Mouse (Mus musculus) stomach, embryonic 15.5 days (tissue): Measurements from ENCODE around the gene Stom. TPM values are rescaled to one million over a fixed set of nuclear protein-coding genes. Genes with fewer than 3 reads are reported as not detected.

Source experiments
- ATAC-seq: fragments of 200-750 bp; cut with Nextera tagmentation; 2 replicates; pipeline ENCODE4 v1.8.0; 2017; ENCODE audit warnings: low read depth, moderate number of reproducible peaks, moderate TSS enrichment; ENCODE audit not compliant: insufficient read depth, low FRiP score
- H3K27ac ChIP-seq: fragments of 300-500 bp; sonication (generic); 2 replicates; pipeline ENCODE4 v1.5.1; 2015; ENCODE audit warnings: mild to moderate bottlenecking, inconsistent platforms
- H3K27me3 ChIP-seq: fragments of 300-500 bp; sonication (generic); replicated peaks from 2 replicates; pipeline ENCODE4 v1.6.1; 2015; ENCODE audit warnings: inconsistent platforms
- H3K36me3 ChIP-seq: fragments of 300-500 bp; sonication (generic); 2 replicates; pipeline ENCODE4 v1.6.1; 2015; ENCODE audit warnings: inconsistent platforms
- H3K4me1 ChIP-seq: fragments of 300-500 bp; sonication (generic); 2 replicates; pipeline ENCODE4 v1.6.1; 2015; ENCODE audit warnings: inconsistent platforms
- H3K4me2 ChIP-seq: fragments of 300-500 bp; sonication (generic); 2 replicates; pipeline ENCODE4 v1.6.1; 2015; ENCODE audit warnings: mild to moderate bottlenecking, inconsistent platforms
- H3K4me3 ChIP-seq: fragments of 300-500 bp; sonication (generic); replicated peaks from 2 replicates; pipeline ENCODE4 v1.5.1; 2015; ENCODE audit warnings: inconsistent platforms
- H3K9ac ChIP-seq: fragments of 300-500 bp; sonication (generic); 2 replicates; pipeline ENCODE4 v1.6.1; 2015; ENCODE audit warnings: inconsistent platforms
- H3K9me3 ChIP-seq: fragments of 300-500 bp; sonication (generic); 2 replicates; pipeline ENCODE4 v1.6.1; 2016; ENCODE audit warnings: inconsistent platforms
- WGBS: fragments of 180-500 bp; shearing (Covaris S2); methylation state at CpG from one replicate; pipeline ENCODE4 v1.1.7; 2015; 5-methylcytosine and 5-hydroxymethylcytosine counted together
- polyA plus RNA-seq: library from polyadenylated mRNA; unstranded; fragments of >200 nt; fragmentation: Nextera tagmentation; extraction: Ambion mirVana; gene quantifications from 2 replicates; pipeline ENCODE4 v1.2.1, GENCODE M21; 2015

Gene Stom
- polyA plus RNA-seq: 67.2 and 74.4 TPM in 2 replicates

GRCm38 (mm10) chr2:35336388-35337280 lies at the start of gene Stom:
Stom (minus strand) TSS chr2:35336976.
- Histone ChIP-seq H3K36me3 (no peaks in the 10 kb centered on the region), H3K9ac (peak within 1 kb of the TSS; percentile 85), H3K4me3 (peak within 1 kb of the TSS; percentile 84), H3K9me3 (no peaks in the 10 kb centered on the region), H3K4me1 (peaks cover 12% of the 10 kb centered on the region), H3K27me3 (no peaks in the 10 kb centered on the region), H3K27ac (peak within 1 kb of the TSS; percentile 95), H3K4me2 (peak within 1 kb of the TSS; percentile 95)
- ATAC-seq: peak; percentile 96
- under 1% methylated on average over 45 of the region's 45 CpGs for WGBS

GRCm38 (mm10) chr2:35385441-35385871 lies 48.7 kb upstream of the Stom start:
- WGBS: 69% methylated on average over 9 of the region's 9 CpGs
- no peaks in the 10 kb centered on the region for H3K4me1 ChIP-seq

GRCm38 (mm10) chr2:35379306-35379705 lies 42.5 kb upstream of the Stom start:
- WGBS: 64% methylated on average over 9 of the region's 9 CpGs

More at GRCm38 (mm10) chr2:35385441-35385871, 48.7 kb upstream of the Stom start:
- no peak for ATAC-seq
- Histone ChIP-seq H3K9ac (no peak overlapping the region), H3K9me3 (no peaks in the 10 kb centered on the region), H3K4me2 (no peak overlapping the region), H3K27ac (no peak overlapping the region), H3K4me3 (no peak overlapping the region), H3K27me3 (no peaks in the 10 kb centered on the region), H3K36me3 (no peaks in the 10 kb centered on the region)

GRCm38 (mm10) chr2:35377600-35377999 lies 40.8 kb upstream of the Stom start:
- 16% methylated on average over 6 of the region's 6 CpGs for WGBS

More at GRCm38 (mm10) chr2:35379306-35379705, 42.5 kb upstream of the Stom start:
- no peak for ATAC-seq
- Histone ChIP-seq H3K4me1 (no peaks in the 10 kb centered on the region), H3K4me2 (no peak overlapping the region), H3K27me3 (no peaks in the 10 kb centered on the region), H3K36me3 (no peaks in the 10 kb centered on the region), H3K4me3 (no peak overlapping the region), H3K9me3 (no peaks in the 10 kb centered on the region), H3K27ac (no peak overlapping the region), H3K9ac (no peak overlapping the region)

GRCm38 (mm10) chr2:35373003-35373402 lies 36.2 kb upstream of the Stom start:
- Histone ChIP-seq H3K27ac (no peak overlapping the region), H3K4me2 (no peak overlapping the region), H3K4me3 (no peak overlapping the region), H3K4me1 (no peaks in the 10 kb centered on the region), H3K27me3 (no peaks in the 10 kb centered on the region), H3K9me3 (no peaks in the 10 kb centered on the region), H3K36me3 (no peaks in the 10 kb centered on the region), H3K9ac (no peak overlapping the region)
- no peak for ATAC-seq
- WGBS: 22% methylated on average over 3 of the region's 3 CpGs

More at GRCm38 (mm10) chr2:35377600-35377999, 40.8 kb upstream of the Stom start:
- H3K9me3 ChIP-seq: no peaks in the 10 kb centered on the region
- H3K4me2 ChIP-seq: no peak overlapping the region
- H3K27me3 ChIP-seq: no peaks in the 10 kb centered on the region
- H3K9ac ChIP-seq: no peak overlapping the region
- ATAC-seq: no peak
- no peaks in the 10 kb centered on the region for H3K4me1 ChIP-seq
- no peaks in the 10 kb centered on the region for H3K36me3 ChIP-seq
- no peak overlapping the region for H3K4me3 ChIP-seq
- H3K27ac ChIP-seq: no peak overlapping the region

GRCm38 (mm10) chr2:35370686-35371085 lies 33.9 kb upstream of the Stom start:
- H3K36me3 ChIP-seq: no peaks in the 10 kb centered on the region
- no peak overlapping the region for H3K4me2 ChIP-seq
- no peaks in the 10 kb centered on the region for H3K27me3 ChIP-seq
- ATAC-seq: no peak
- H3K4me1 ChIP-seq: no peaks in the 10 kb centered on the region
- no peak overlapping the region for H3K4me3 ChIP-seq
- H3K9ac ChIP-seq: no peak overlapping the region
- no peaks in the 10 kb centered on the region for H3K9me3 ChIP-seq
- no peak overlapping the region for H3K27ac ChIP-seq

GRCm38 (mm10) chr2:35367629-35368028 lies 30.9 kb upstream of the Stom start, which contains the start of gene 4930568D16Rik:
4930568D16Rik (minus strand) TSS chr2:35367729.
- ATAC-seq: no peak
- H3K9me3 ChIP-seq: no peaks in the 10 kb centered on the region
- no peaks in the 10 kb centered on the region for H3K4me1 ChIP-seq
- no peak within 1 kb of the TSS for H3K27ac ChIP-seq
- WGBS: 68% methylated on average over 2 of the region's 2 CpGs
- no peak within 1 kb of the TSS for H3K9ac ChIP-seq
- no peaks in the 10 kb centered on the region for H3K27me3 ChIP-seq
- H3K4me3 ChIP-seq: no peak within 1 kb of the TSS
- H3K4me2 ChIP-seq: no peak within 1 kb of the TSS
- no peaks in the 10 kb centered on the region for H3K36me3 ChIP-seq

- 0 out of 2 replicates have a peak, but pooled peaks have one; percentile 47 for ATAC-seq
- no peak overlapping the region for H3K4me2 ChIP-seq
- H3K27ac ChIP-seq: no peak overlapping the region
- H3K9ac ChIP-seq: no peak overlapping the region
- H3K36me3 ChIP-seq: no peaks in the 10 kb centered on the region
- no peaks in the 10 kb centered on the region for H3K4me1 ChIP-seq
- no peaks in the 10 kb centered on the region for H3K27me3 ChIP-seq
- no peak overlapping the region for H3K4me3 ChIP-seq
- 48% methylated on average over 5 of the region's 5 CpGs for WGBS
- H3K9me3 ChIP-seq: no peaks in the 10 kb centered on the region
Observed at GRCm38 (mm10) chr2:35349184-35349583, 12.4 kb upstream of the Stom start.

GRCm38 (mm10) chr2:35345984-35346383 lies 9.2 kb upstream of the Stom start:
- Histone ChIP-seq H3K9me3 (no peaks in the 10 kb centered on the region), H3K4me2 (no peak overlapping the region), H3K4me1 (no peaks in the 10 kb centered on the region), H3K9ac (no peak overlapping the region), H3K36me3 (no peaks in the 10 kb centered on the region), H3K4me3 (no peak overlapping the region), H3K27me3 (no peaks in the 10 kb centered on the region), H3K27ac (no peak overlapping the region)
- no peak for ATAC-seq
- WGBS: 53% methylated on average over 2 of the region's 2 CpGs

GRCm38 (mm10) chr2:35342605-35343004 lies 5.8 kb upstream of the Stom start:
- Histone ChIP-seq H3K27ac (no peak overlapping the region), H3K4me3 (no peak overlapping the region), H3K9me3 (no peaks in the 10 kb centered on the region), H3K27me3 (no peaks in the 10 kb centered on the region), H3K9ac (no peak overlapping the region), H3K4me2 (no peak overlapping the region), H3K4me1 (no peaks in the 10 kb centered on the region), H3K36me3 (no peaks in the 10 kb centered on the region)
- ATAC-seq: no peak
- 63% methylated on average over 3 of the region's 3 CpGs for WGBS

GRCm38 (mm10) chr2:35338707-35339106 lies 1.9 kb upstream of the Stom start:
- WGBS: 48% methylated on average over 6 of the region's 6 CpGs
- peak overlapping the region; percentile 53; the same call in 1 of the 2 replicates for H3K27ac ChIP-seq

GRCm38 (mm10) chr2:35338036-35338435 lies 1.3 kb upstream of the Stom start:
- H3K4me3 ChIP-seq: no peak overlapping the region
- H3K4me2 ChIP-seq: no peak overlapping the region
- H3K4me1 ChIP-seq: peaks cover 12% of the 10 kb centered on the region
- WGBS: 49% methylated on average over 1 of the region's 1 CpGs
- ATAC-seq: no peak
- no peaks in the 10 kb centered on the region for H3K36me3 ChIP-seq
- H3K9me3 ChIP-seq: no peaks in the 10 kb centered on the region
- H3K27me3 ChIP-seq: no peaks in the 10 kb centered on the region
- peak overlapping the region; percentile 53 for H3K27ac ChIP-seq
- no peak overlapping the region for H3K9ac ChIP-seq

More at GRCm38 (mm10) chr2:35338707-35339106, 1.9 kb upstream of the Stom start:
- H3K4me3 ChIP-seq: no peak overlapping the region
- no peaks in the 10 kb centered on the region for H3K36me3 ChIP-seq
- H3K27me3 ChIP-seq: no peaks in the 10 kb centered on the region
- no peak overlapping the region for H3K9ac ChIP-seq
- peaks cover 12% of the 10 kb centered on the region for H3K4me1 ChIP-seq
- no peaks in the 10 kb centered on the region for H3K9me3 ChIP-seq
- no peak overlapping the region for H3K4me2 ChIP-seq
- ATAC-seq: no peak
